Mouse (Mus musculus): ENCODE measurements around the gene 1700017D01Rik.

1700017D01Rik gene

DNA sequence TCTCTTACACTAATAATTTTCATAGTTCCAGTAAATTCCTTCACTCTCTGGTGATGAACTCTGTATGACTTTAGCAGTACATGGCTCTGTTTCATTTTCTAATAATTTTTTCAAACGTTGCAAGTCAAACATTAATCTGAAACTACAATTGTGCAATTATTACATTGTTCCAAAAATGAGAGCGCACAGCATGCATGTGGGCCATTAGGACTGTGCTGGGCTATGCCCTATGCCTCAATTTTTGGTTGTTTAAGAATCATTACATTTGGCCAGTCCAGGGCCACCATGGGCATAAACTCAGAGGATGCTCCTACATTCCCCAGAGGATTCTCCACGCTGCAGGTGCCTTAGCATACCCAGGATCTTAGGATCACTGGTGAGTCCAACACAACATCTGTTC lies 77.4 kb downstream of the 1700017D01Rik start:
- no peak overlapping the region for H3K4me3 ChIP-seq (replicated peaks; ENCODE audit: low read length)
- peaks cover 6% of the 10 kb centered on the region for H3K27me3 ChIP-seq (ENCODE audit: insufficient read depth, low read length)
- TF ChIP-seq NANOG (IDR thresholded peaks at IDR 0.05; ENCODE audit: borderline replicate concordance, low read length) (no peak), CTCF (conservative IDR thresholded peaks at IDR 0.05; ENCODE audit: low read length) (no peak), POU5F1 (IDR thresholded peaks at IDR 0.05; ENCODE audit: borderline replicate concordance, low read length) (no peak)
- H3K4me1 ChIP-seq (replicated peaks; ENCODE audit: low read depth, low read length) = no peaks in the 10 kb centered on the region
- no peaks in the 10 kb centered on the region for H3K9me3 ChIP-seq (ENCODE audit: low read length)
- H3K36me3 ChIP-seq (ENCODE audit: insufficient read depth, low read length) = no peaks in the 10 kb centered on the region

DNA sequence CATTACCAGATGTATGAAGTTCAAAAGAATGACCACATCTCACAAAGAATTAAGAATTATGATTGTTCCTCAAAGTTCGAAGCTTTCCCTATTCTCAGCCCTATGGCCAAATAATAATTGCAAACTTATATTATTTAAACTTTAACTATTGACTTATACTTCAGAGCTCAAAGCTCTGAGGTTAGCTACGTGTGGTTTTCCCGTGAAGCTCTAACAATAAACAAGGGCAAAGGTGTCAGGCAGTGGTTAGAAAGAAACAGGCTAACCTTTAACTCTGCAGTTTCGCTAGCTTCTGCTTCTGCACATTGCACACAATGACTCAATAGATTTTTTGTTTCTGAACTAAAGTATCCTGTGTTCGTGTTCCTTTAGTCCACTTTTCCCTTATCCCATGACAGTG lies 77.8 kb downstream of the 1700017D01Rik start:
- TF ChIP-seq POU5F1 (IDR thresholded peaks at IDR 0.05; ENCODE audit: borderline replicate concordance, low read length) = no peak
- no peak for TF ChIP-seq NANOG (IDR thresholded peaks at IDR 0.05; ENCODE audit: borderline replicate concordance, low read length)
- TF ChIP-seq CTCF (conservative IDR thresholded peaks at IDR 0.05; ENCODE audit: low read length) = no peak
- Histone ChIP-seq H3K27me3 (ENCODE audit: insufficient read depth, low read length) (peaks cover 10% of the 10 kb centered on the region), H3K4me1 (replicated peaks; ENCODE audit: low read depth, low read length) (no peaks in the 10 kb centered on the region), H3K4me3 (replicated peaks; ENCODE audit: low read length) (no peak overlapping the region), H3K9me3 (ENCODE audit: low read length) (no peaks in the 10 kb centered on the region), H3K36me3 (ENCODE audit: insufficient read depth, low read length) (no peaks in the 10 kb centered on the region)

DNA sequence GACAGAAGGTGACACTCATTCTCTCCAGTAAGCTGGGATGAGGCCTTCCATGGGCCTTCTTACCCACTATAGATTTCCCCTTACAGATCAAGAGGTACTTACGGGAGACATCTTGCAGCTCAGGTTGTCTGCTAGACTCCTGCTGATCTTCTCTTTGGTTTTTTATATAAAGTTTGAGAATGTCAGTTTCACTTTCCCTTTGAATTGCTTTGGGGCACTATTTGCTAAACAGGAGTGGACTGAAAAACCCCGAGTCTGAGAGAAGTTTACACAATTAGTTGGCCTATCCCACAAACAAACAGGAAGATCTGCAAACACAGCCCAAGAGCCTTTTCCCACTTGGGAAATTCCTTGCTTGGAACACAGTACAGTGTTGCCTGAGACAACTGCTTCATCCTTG lies 80.4 kb downstream of the 1700017D01Rik start:
- H3K27me3 ChIP-seq (ENCODE audit: insufficient read depth, low read length) = peaks cover 22% of the 10 kb centered on the region
- peaks cover 7% of the 10 kb centered on the region for H3K4me1 ChIP-seq (replicated peaks; ENCODE audit: low read depth, low read length)
- H3K9me3 ChIP-seq (ENCODE audit: low read length) = no peaks in the 10 kb centered on the region
- no peak overlapping the region for H3K4me3 ChIP-seq (replicated peaks; ENCODE audit: low read length)
- TF ChIP-seq CTCF (conservative IDR thresholded peaks at IDR 0.05; ENCODE audit: low read length) (no peak), NANOG (IDR thresholded peaks at IDR 0.05; ENCODE audit: borderline replicate concordance, low read length) (no peak), POU5F1 (IDR thresholded peaks at IDR 0.05; ENCODE audit: borderline replicate concordance, low read length) (no peak)
- H3K36me3 ChIP-seq (ENCODE audit: insufficient read depth, low read length) = no peaks in the 10 kb centered on the region

DNA sequence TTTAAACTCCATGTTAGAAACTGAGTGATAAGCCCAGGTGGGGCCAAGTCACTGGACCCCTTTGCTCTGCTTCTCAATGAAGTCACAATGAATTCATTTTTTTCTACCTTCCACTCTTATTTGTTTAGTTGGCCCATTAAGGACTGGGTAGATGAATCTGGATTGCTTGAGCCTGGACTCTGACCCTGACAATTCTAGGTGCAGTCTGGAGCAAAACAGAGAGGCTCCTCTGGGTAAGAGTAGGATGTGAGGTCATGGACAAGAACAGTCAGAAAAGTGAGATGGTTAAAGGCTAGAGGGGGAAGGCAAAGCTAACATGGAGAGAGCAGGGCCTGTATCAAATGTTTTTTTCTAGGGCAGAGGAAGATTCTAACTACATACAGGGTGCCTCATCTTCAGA lies 81.2 kb downstream of the 1700017D01Rik start:
- TF ChIP-seq POU5F1 (IDR thresholded peaks at IDR 0.05; ENCODE audit: borderline replicate concordance, low read length) = no peak
- TF ChIP-seq CTCF (conservative IDR thresholded peaks at IDR 0.05; ENCODE audit: low read length) = no peak
- TF ChIP-seq NANOG (IDR thresholded peaks at IDR 0.05; ENCODE audit: borderline replicate concordance, low read length) = no peak
- Histone ChIP-seq H3K4me1 (replicated peaks; ENCODE audit: low read depth, low read length) (peaks cover 11% of the 10 kb centered on the region), H3K27me3 (ENCODE audit: insufficient read depth, low read length) (peaks cover 22% of the 10 kb centered on the region), H3K9me3 (ENCODE audit: low read length) (no peaks in the 10 kb centered on the region), H3K36me3 (ENCODE audit: insufficient read depth, low read length) (no peaks in the 10 kb centered on the region), H3K4me3 (replicated peaks; ENCODE audit: low read length) (no peak overlapping the region)

DNA sequence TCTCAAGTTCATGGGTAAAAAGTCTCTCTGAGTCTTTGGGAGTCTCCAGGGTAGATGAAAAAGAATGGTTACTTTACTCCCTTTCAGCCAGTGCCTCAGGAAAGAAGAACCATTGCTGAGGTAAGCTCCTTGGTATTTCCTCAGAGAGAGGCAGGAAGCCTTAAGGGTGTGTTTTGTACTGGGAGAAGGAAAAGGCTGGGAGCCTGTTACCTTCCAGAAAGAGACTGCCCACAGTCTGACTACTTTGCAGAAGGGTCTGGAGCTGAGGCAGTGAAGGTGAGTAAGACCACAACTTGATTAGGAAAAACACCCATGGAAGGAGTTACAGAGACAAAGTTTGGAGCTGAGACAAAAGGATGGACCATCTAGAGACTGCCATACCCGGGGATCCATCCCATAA lies 82.2 kb downstream of the 1700017D01Rik start:
- H3K4me1 ChIP-seq (replicated peaks; ENCODE audit: low read depth, low read length) = peaks cover 11% of the 10 kb centered on the region
- H3K36me3 ChIP-seq (ENCODE audit: insufficient read depth, low read length) = no peaks in the 10 kb centered on the region
- peaks cover 19% of the 10 kb centered on the region for H3K27me3 ChIP-seq (ENCODE audit: insufficient read depth, low read length)
- H3K9me3 ChIP-seq (ENCODE audit: low read length) = no peaks in the 10 kb centered on the region
- no peak overlapping the region for H3K4me3 ChIP-seq (replicated peaks; ENCODE audit: low read length)
- no peak for TF ChIP-seq NANOG (IDR thresholded peaks at IDR 0.05; ENCODE audit: borderline replicate concordance, low read length)
- TF ChIP-seq POU5F1 (IDR thresholded peaks at IDR 0.05; ENCODE audit: borderline replicate concordance, low read length) = no peak
- no peak for TF ChIP-seq CTCF (conservative IDR thresholded peaks at IDR 0.05; ENCODE audit: low read length)

DNA sequence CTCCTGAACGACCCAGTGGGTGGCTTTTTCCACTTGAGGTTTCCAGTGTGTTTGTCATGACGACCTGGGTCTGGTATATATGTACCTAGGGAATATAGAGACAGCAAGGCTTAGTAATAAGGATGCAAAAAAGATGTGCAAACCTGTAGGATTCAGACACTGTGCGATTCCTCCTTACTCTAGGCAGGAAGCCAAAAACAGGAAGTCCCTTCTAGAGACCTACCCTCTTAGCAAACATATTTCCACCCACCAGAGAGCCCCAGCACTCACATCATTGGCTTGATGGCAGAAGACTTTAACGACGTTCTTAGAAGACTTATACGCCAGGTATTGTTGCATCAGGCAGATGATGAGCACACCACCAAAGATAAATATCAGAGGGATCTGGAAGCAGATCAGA lies 82.7 kb downstream of the 1700017D01Rik start:
- H3K9me3 ChIP-seq (ENCODE audit: low read length) = no peaks in the 10 kb centered on the region

More for the DNA sequence above, 82.7 kb downstream of the 1700017D01Rik start:
- Histone ChIP-seq H3K4me3 (replicated peaks; ENCODE audit: low read length) (no peak overlapping the region), H3K36me3 (ENCODE audit: insufficient read depth, low read length) (no peaks in the 10 kb centered on the region), H3K4me1 (replicated peaks; ENCODE audit: low read depth, low read length) (peaks cover 11% of the 10 kb centered on the region), H3K27me3 (ENCODE audit: insufficient read depth, low read length) (peaks cover 17% of the 10 kb centered on the region)
- TF ChIP-seq POU5F1 (IDR thresholded peaks at IDR 0.05; ENCODE audit: borderline replicate concordance, low read length) (no peak), NANOG (IDR thresholded peaks at IDR 0.05; ENCODE audit: borderline replicate concordance, low read length) (no peak), CTCF (conservative IDR thresholded peaks at IDR 0.05; ENCODE audit: low read length) (no peak)
